Mouse (Mus musculus) thymus, postnatal 14 days (tissue): Measurements from ENCODE around the gene Rtn4.

Experiments used
- DNase-seq: peaks from one replicate; pipeline ENCODE4 v3.0.0; 2021

Gene Rtn4

DNA sequence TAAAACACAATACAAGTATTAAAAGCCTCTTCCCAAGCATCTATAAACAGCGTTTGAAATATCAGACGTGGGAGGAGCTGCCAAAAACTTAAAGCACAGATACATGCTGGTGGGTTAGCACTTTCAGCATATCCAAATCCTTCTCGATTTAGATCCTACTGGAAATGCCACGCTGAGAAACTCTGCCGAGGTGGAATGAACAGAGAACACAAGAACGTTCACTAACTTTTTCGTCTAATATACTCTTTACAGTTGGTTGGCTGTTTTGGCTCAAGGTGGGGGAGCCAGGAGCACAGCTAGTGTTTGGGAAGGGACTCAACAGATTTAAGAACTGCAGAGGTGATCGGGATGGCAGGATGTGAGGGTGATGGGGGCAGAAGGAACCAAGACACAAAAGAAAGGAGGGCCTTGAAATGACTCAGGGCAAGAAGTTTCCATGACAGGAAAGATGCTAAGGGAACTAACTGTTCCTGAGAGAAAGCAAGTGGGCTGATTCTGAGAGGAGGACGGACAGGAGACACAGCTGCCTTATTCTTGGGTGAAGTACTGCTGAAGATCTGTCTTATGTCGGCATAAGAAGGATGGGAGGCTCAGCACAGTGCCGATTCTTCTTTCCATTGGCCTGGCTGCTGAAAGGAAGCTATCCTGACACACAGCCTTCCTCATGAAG lies 73.7 kb downstream of the Rtn4 start:
- DNase-seq = no peak

DNA sequence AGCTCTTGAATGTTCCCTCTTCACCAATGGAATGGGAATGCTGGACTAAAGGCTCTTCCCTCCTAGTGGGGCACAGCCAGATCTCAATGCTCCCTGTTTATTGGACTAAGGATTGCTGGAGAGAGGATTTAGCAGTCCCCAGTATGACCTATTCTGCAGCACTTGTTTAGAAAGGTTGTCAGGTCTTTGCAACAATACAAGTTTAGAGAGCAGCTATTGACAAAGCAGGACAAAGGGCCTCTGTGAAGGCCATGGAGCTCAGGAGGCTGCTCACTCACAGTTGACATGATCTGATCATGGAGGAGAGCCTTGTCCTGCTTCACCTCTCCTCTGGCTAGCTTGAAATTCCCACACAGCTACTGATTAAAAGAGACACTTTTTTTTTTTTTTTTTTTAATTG lies 75.8 kb downstream of the Rtn4 start:
- no peak for DNase-seq

DNA sequence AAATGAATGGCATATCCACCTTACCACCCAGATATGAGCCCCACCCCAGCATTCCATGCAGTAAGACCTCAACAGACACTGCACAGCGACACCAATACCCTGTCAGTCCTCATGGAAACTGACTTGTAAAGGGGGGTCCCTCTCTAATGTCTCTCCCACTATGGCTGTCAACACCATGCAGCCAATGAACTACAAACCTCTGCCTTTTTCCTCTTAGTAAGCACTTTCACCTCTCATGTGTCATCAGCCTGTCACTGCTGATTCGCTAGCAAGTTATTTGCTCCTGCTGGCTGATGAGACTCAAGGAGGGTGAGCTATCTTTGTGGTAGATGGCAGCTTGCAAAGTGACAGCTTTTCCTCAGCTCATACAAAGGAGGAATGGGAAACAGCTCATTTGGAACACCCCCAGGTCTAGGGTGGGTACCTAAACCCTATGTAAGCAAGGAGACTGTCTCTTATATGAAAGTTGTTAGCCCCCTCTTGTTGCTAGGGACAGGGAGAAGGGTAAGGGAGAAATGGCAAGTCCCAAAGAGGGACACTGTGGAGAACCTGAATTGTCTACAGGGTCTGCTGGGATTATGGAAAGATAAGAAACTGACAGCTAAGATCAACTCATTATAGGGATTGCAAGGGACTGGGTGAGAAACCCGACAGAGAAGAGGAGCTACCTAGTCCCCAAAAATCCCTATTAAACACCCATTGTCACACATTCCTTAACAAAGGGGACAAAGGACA lies 78.1 kb downstream of the Rtn4 start:
- no peak for DNase-seq

DNA sequence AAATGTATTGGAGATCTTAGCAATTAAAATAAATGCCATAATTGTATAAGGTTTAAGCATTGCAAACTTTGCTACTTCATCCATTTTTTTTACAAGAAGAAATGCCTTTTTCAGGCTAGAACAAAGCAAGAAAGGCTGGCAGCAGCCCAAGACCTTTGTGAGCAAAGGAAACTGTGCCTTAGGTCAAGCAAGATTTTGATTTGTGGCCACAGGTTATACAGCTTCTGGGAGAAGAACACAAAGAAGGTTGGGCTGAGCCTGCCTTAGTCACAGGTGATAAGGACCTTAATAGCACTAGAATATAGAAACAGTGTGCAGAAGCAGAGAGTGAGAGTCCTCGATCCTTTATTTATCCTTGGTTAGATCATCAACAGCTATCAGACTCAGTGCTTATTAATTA lies 79.5 kb downstream of the Rtn4 start:
- no peak for DNase-seq

DNA sequence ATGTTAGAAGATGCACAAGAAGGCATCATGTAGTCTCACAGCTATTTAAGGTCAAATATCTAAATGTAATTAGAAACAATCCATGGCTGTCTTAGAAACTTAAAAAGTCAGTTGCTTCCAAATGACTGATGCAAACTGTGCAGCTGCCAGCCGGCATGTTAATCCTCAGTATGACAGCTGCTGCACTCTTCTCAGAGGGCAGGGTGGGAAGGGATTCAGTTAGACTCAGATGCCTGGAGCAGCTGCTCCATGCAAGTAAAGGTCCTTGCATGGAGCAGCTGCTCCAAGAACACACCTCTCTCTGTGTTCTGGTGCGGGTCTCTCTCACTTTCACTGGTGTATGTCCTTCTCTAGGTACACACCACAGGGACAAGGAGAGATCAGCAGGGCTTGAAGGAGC lies 81.5 kb downstream of the Rtn4 start:
- DNase-seq = no peak

DNA sequence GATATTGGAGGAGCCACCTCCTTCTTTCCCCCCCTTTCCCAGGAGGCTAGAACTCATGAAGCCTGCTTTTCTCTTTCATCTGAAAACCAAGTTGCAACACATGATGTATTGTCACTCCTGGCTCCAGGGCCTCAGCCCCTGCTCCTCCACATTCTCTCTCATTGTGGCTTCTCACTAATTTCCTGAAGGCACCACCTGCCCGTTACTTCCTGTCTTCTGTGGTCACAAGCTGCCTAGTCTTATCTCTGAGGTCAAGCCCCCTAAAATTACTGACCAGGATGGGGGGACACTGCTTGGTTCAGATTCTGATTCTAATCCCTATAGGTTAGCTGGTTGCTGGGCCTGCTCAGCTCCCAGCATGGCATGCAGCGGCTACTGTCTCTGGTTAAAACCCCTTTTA lies 82.0 kb downstream of the Rtn4 start:
- DNase-seq = no peak

DNA sequence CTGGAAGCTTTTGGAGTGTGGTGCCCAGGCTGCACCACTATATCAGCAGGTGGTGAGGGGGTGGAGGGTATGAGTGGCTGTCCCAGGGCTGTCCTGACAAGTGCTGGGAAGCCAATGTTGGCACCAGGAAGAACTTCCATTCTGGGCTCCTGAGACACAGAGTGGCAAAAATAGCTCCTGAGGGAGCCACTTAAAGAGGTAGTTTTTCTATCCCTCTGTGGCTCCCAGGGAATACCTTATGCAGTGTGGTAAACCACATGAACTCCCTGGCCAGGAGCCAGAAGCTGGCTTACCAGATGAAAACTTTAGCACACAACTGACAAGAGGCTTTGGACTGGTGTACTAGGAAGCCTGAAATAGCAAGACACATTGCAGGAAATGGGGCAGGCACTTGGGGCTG lies 85.2 kb downstream of the Rtn4 start:
- DNase-seq = no peak

DNA sequence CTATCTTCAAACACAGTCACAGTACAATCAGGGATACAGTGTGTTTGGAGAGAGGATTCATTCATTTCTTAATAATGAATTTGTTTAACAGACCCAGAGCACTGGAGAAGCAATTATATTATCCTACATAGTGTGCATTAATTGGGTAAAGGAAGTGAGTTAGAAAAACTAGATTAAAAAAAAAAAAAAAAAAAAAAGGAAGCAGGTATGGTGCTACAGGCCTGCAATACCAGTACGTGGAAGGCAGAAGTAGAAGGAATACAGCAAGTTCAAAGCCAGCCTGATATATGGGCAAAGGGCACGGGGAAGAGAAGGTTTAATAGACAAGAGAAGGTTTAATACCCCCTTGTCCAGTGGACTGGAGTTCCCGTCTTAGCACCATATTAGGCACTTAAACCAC lies 86.2 kb downstream of the Rtn4 start:
- DNase-seq = no peak

DNA sequence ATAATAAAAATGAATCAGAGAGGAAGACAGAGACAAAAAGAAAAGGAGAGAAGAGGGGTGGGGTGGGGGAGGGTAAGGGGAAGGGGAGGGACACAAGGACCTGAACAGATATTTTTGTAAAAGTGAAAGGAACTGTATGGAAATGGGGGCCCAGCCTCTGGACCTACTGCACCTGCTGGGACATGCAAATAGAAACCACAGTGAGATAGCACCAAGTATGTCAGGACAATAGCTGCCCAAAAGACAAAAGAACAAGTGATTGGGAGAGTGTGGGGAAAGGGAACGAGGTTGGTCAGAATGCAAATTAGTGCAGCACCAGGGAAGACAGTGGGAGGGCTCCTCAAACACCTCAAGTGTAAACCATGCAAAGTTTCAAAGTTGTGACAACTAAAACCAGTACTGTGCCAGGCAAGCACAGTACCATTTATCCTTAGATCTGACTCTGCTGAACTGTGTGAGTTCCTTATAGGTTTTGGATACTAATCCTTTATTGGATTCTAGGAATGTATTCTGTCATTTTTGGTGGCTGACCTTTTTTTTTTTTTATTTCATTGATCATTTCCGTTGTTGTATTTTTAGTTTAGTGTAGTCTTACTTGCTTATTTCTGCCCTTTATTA lies 86.8 kb downstream of the Rtn4 start:
- no peak for DNase-seq

DNA sequence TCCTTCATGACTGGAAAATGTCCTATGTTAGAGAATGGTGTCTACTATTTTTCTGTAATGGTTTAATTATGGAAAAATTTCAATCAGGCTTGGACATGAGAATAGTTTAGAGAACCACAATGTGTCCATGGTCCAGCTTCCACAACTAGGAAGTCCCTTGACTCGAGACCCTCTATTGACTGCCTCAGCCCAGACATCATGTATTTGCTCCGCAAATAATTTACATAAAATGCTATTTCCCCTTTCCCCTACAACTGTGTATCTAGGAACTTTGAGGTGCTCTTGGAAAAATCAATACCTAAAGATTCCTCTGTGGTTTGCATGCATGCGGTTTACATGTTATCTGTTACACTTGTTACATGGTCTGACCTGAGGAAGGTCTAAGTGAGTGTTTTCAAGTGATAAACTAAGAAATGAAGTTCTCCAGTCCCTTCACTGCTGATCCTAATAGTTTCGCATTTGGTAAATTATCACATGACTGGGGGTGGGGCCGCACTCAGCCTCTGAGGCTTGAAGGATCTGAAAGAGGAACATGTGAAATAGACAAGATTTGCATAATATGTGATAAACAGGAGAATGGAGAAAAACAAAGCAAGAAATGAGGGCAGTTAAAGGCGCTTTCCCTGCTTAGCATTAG lies 94.0 kb downstream of the Rtn4 start:
- DNase-seq = no peak

DNA sequence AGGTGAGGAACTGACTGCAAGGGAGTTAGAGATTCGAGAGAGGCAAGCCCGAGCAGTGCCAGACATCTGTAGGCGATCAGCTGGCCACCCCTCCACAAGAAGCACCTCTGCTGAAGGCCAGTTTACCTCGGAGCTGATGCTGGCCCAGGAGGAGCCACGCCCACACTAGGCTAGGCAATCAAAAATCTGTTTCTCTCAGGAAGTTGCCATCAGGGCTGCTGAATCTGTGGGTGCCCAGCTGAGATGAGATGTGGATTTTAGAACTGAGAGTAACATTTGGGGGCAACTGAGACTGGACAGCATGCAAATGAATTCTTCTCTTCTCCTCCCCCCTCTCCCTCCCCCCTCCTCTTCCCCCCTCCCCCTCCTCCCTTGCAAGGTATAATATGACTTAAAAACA lies 94.7 kb downstream of the Rtn4 start:
- DNase-seq = no peak

DNA sequence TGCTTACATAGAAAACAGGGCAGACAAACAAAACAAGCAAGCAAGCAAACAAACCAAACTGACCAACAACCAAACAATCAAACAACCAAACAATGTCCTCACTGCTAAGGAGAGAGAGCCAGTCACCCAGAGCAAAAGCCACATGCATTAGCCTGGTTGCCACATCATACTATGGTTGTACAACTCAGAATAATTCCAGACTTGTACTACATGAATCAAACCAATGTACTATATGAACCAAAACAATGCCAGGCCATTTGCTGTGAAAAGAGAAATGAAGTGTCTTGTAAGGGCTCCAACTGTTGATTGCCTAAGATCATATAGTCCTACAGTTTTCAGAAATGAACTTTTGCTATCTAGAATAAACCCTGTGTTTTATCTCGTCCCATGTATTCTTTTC lies 95.8 kb downstream of the Rtn4 start:
- DNase-seq = no peak

DNA sequence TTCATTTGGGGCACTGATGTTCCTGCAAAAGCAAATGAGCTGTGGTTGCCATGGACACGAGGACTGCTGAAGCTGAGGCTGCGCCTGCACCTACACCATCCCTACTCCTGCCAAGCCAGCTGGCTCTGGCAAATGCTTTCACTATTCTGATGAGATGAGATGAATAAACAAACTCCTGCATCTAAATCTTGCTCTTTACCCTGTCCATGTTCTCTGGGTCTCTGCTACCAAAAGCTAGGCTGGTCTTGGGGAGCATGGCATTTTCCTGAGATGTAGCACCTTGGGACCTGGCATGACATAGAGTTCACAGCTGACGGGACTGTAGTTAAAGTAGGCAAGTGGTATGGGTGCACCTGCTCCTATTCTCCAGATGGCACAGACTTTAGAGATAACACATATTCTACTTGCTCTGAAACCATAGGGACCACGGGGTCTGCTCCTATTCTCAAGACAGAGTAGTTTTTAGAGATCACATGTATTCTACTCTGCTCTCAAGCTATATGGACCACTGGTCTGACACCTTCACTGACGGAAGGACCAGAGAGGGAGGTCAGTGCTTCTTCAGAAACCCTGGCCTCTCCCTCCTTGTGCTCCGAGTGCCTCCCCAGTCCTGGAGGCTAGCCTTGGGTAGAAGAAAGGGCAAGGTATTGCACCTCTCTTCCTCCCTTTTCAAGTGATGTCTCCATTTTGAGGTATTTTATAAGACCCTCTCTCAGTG lies 96.3 kb downstream of the Rtn4 start:
- no peak for DNase-seq

DNA sequence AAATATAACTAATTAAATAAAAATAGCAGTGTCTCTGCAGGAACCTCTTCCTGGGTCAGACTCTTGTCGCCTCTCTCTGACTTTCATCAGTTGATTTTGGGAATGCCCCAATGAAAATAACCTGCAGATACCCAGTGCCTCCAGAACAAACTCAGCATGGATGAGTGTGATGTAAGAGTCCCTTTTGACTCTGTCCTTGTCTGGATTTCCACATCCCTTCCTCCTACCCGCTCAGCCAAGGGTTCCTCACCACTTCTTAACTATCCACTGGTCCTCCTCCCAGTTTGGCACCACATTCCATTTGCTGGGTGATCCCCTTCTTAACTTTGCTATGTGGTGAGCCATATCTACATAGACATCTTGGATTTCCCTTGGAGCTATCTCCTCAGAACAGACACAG lies 98.0 kb downstream of the Rtn4 start:
- no peak for DNase-seq
